Mouse (Mus musculus) liver, postnatal 0 days (tissue): ENCODE data around the gene Zdhhc21.

Experiments
- CTCF ChIP-seq: sonication (generic); IDR thresholded peaks from 2 replicates; pipeline ENCODE4 v1.5.1; 2016; ENCODE audit warnings: antibody characterized with exemption, low read depth
- EP300 ChIP-seq: IDR thresholded peaks from 2 replicates; pipeline ENCODE4 v1.6.1; 2016; ENCODE audit warnings: antibody characterized with exemption, low read depth, mild to moderate bottlenecking

GRCm38 (mm10) chr4:82806176-82806757 lies 53.5 kb downstream of the Zdhhc21 start:
- TF ChIP-seq CTCF (no peak), EP300 (no peak)
